Mouse (Mus musculus): ENCODE data around the gene E2f4.
"Not testable (repeated sequence)": the region's sequence is repeated elsewhere in the genome, so short reads cannot be mapped to it uniquely, and the experiment has no call there.

Gene E2f4

GRCm38 (mm10) chr8:105269461-105269947 is 28.0 kb upstream of the E2f4 start, which contains the start of gene Hsf4:
Hsf4 (plus strand) TSS chr8:105269801.
- DNase-seq: no peak

- no peak for DNase-seq
Measured at GRCm38 (mm10) chr8:105270101-105270915, 27.2 kb upstream of the E2f4 start.

GRCm38 (mm10) chr8:105270916-105271186 is 26.6 kb upstream of the E2f4 start:
- no peak for DNase-seq

GRCm38 (mm10) chr8:105275387-105275786 is 22.1 kb upstream of the E2f4 start:
- no peak for DNase-seq

DNA sequence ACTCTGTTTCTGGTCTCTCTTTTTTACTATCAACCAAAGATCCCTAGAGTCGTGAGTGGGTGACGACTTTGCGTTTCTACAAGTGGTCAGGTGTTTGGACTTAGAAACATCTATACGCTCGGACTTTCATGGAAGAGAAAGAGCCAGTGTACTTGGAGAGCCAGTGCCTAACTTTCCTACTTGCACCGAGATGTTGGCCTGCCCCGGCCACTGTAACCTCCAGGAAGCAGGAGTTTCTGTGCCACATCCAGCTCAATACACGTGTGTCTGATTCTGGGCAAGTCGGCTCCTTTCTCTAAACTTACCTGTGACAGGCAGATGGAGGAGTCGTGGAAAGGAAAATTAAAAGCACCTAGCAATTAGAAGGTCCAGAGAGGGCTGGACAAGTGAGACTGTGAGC is 21.6 kb upstream of the E2f4 start, which contains the start of gene Nol3:
Nol3 (plus strand) TSS at position 301 of the 400 bp plus-strand sequence.
- no peak for DNase-seq

DNA sequence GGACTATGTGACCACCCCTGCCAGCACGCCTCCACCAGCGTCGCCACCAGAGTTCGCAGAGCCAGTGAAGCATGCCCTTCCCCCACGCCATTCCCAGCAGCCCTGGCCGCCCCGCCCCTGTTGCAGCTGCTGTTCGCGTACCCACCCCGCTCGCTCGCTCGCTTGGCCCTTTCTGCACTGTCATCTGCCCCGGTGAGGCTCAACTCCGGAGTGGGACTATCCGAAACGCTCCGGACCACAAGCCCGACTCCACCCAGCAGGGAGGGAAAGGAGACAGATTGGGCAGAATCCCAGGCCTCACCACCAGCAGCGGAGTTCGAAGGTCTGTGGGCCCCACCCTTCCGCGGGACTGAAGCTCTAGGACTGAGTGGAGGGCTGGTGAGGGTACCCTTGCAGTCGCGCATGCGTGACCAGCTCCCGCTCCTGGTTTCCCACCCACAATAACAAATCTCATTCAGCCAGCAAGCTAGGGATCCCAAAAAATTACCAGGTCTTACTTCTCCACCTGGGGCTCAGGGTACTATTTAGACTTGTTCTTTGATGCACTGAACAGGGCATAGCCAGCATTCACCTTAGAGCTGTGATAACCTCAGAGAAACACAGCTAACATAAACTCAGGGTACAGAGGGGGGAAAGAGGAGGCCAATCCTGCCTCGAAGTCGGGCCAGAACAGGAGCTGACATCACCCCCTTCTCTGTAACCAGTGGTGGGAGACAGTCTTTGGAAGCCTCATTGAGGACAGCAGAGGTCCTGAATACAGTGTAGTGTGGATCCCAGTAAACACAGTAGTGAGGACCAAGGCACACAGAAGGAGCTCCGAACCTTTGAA is 21.0 kb upstream of the E2f4 start:
- DNase-seq: peak; percentile 62

DNA sequence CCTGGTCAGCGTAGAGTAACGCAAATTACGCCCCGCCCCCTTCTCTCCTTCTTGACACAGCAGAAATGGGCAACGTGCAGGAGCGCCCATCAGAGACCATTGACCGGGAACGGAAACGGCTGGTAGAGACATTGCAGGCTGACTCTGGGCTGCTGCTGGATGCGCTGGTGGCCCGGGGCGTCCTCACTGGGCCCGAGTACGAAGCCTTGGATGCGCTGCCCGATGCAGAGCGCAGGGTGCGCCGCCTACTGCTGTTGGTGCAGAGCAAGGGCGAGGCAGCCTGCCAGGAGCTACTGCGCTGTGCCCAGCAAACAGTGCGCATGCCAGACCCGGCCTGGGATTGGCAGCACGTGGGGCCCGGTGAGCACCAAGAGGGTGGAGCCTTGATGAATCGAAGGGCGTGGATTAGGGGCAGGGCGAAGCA is 18.5 kb upstream of the E2f4 start:
- peak; percentile 75 for DNase-seq

- no peak for DNase-seq
Measured at GRCm38 (mm10) chr8:105280567-105280966, 16.9 kb upstream of the E2f4 start.

GRCm38 (mm10) chr8:105281821-105282220 is 15.6 kb upstream of the E2f4 start:
- no peak for DNase-seq

DNA sequence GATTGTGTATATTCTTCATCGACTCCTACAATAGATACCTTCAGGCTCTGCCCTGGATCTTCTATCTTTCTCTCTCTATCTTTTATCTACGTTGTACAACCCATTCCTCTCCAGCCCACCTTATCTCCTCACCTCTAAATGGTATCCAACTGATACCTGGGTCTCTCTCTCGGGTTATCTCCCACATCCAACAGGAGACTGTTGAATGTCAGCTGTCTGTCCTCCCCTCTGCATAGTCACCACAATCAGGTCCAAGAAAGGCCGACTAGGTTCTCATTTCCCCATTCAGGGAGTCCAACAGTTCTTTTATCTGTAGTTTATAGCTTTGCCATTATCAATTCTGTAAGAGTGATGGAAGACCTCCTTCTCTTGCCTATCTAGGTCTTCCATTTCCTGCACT is 15.2 kb upstream of the E2f4 start:
- no peak for DNase-seq

DNA sequence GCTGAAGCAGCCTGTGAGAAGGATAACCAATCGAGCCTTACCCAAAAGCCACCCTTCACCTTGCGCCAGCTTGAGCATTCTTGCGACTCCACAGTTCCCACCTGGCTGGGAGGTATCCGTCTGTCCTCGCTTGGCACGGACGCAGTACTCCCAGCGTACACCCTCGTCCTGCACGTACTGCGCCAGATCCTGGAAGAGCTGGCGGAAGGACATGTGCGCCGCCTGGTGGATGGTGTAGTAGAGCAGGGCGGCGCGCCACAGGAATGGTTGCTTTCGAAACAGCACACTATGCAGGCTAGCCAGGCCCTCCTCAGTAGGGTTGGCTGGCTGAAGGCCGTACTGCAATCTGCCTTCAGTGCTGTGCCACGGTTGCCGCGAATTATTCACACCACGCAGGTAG is 14.4 kb upstream of the E2f4 start:
- DNase-seq: peak; percentile 58

GRCm38 (mm10) chr8:105285514-105285913 is 11.9 kb upstream of the E2f4 start:
- DNase-seq: no peak

DNA sequence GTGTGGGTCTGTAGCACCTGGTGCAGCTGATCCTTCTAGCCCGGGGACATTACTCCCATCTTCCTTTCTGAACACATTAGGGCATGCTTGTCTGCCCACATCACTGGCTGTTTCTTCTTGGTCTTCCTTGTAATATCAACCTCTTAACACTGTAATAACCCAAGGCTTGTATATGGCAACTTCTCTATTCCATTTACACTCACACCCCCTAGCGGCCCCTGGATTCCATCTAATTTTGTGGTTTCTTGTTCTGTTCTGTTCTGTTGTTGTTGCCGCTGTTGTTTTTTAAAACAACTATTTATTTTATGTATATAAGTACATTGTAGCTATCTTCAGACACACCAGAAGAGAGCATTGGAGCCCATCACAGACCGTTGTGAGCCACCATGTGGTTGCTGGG is 10.6 kb upstream of the E2f4 start:
- DNase-seq: no peak

- DNase-seq: no peak
Measured at GRCm38 (mm10) chr8:105288231-105288630, 9.2 kb upstream of the E2f4 start.

GRCm38 (mm10) chr8:105288958-105289732 is 8.3 kb upstream of the E2f4 start:
- peak; percentile 98 for DNase-seq

GRCm38 (mm10) chr8:105289805-105290460 is 7.5 kb upstream of the E2f4 start, which contains the start of gene 4931428F04Rik:
4931428F04Rik (minus strand) TSS chr8:105289864.
- DNase-seq: peak; percentile 64

GRCm38 (mm10) chr8:105290554-105291314 is 6.7 kb upstream of the E2f4 start:
- DNase-seq: peak; percentile 92

- not testable (repeated sequence) for DNase-seq
Measured at GRCm38 (mm10) chr8:105291364-105291763, 6.1 kb upstream of the E2f4 start.

GRCm38 (mm10) chr8:105291802-105292201 is 5.7 kb upstream of the E2f4 start:
- DNase-seq: not testable (repeated sequence)

DNA sequence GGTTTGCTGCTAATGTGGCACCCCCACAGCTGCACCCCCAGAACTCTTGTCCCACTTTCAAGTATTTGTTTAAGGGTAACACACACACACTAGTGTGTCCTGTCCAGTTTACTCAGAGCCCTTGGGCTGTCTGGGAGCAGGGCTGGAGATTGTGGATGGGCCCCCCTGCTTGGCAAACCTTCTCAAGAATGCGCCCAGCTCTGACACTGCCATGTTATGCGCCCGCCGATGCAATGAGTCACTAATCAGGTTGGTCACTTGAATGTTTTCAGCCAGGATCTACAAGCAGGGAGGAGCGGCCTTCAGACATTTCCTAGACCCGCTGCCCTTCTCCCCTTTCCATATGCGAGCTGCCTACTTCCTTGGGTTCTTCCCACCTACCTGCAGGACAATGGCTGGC is 5.0 kb upstream of the E2f4 start:
- DNase-seq: no peak

- no peak for DNase-seq
Measured at GRCm38 (mm10) chr8:105293405-105293804, 4.1 kb upstream of the E2f4 start.

- no peak for DNase-seq
Measured at GRCm38 (mm10) chr8:105294776-105295175, 2.7 kb upstream of the E2f4 start.

Data from right cerebral cortex, postnatal 4 days (tissue).